Mouse (Mus musculus): Measurements from ENCODE around the gene Bcl11b.

The Bcl11b gene

GRCm38 (mm10) chr12:107934831-107935437 lies 68.5 kb downstream of the Bcl11b start:
- in situ Hi-C loops (cut with MboI): no loop called here

GRCm38 (mm10) chr12:107932140-107932539 lies 71.3 kb downstream of the Bcl11b start:
- in situ Hi-C loops (cut with MboI): no loop called here

GRCm38 (mm10) chr12:107931476-107931875 lies 71.9 kb downstream of the Bcl11b start:
- in situ Hi-C loops (cut with MboI): no loop called here

GRCm38 (mm10) chr12:107930611-107931350 lies 72.6 kb downstream of the Bcl11b start:
- in situ Hi-C loops (cut with MboI): no loop called here

- in situ Hi-C loops (cut with MboI): no loop called here
Measured at GRCm38 (mm10) chr12:107928905-107929304, 74.5 kb downstream of the Bcl11b start.

- in situ Hi-C loops (cut with MboI): no loop called here
Measured at GRCm38 (mm10) chr12:107928464-107928901, 74.9 kb downstream of the Bcl11b start.

GRCm38 (mm10) chr12:107927961-107928431 lies 75.4 kb downstream of the Bcl11b start:
- in situ Hi-C loops (cut with MboI): no loop called here

- in situ Hi-C loops (cut with MboI): no loop called here
Measured at GRCm38 (mm10) chr12:107926074-107926855, 77.1 kb downstream of the Bcl11b start.

- in situ Hi-C loops (cut with MboI): no loop called here
Measured at GRCm38 (mm10) chr12:107924696-107925095, 78.7 kb downstream of the Bcl11b start.

- in situ Hi-C loops (cut with MboI): no loop called here
Measured at GRCm38 (mm10) chr12:107923963-107924362, 79.4 kb downstream of the Bcl11b start.

- in situ Hi-C loops (cut with MboI): no loop called here
Measured at GRCm38 (mm10) chr12:107922180-107922579, 81.2 kb downstream of the Bcl11b start.

- in situ Hi-C loops (cut with MboI): no loop called here
Measured at GRCm38 (mm10) chr12:107921566-107921965, 81.8 kb downstream of the Bcl11b start.

GRCm38 (mm10) chr12:107921154-107921553 lies 82.2 kb downstream of the Bcl11b start:
- in situ Hi-C loops (cut with MboI): no loop called here

GRCm38 (mm10) chr12:107920716-107921115 lies 82.7 kb downstream of the Bcl11b start:
- in situ Hi-C loops (cut with MboI): no loop called here

GRCm38 (mm10) chr12:107920076-107920475 lies 83.3 kb downstream of the Bcl11b start:
- in situ Hi-C loops (cut with MboI): no loop called here

- in situ Hi-C loops (cut with MboI): no loop called here
Measured at GRCm38 (mm10) chr12:107918779-107919178, 84.6 kb downstream of the Bcl11b start.

GRCm38 (mm10) chr12:107916008-107916407 lies 87.4 kb downstream of the Bcl11b start:
- in situ Hi-C loops (cut with MboI): no loop called here

- in situ Hi-C loops (cut with MboI): no loop called here
Measured at GRCm38 (mm10) chr12:107915396-107915795, 88.0 kb downstream of the Bcl11b start.

- in situ Hi-C loops (cut with MboI): no loop called here
Measured at GRCm38 (mm10) chr12:107908826-107909225, 94.6 kb downstream of the Bcl11b start.

- in situ Hi-C loops (cut with MboI): no loop called here
Measured at GRCm38 (mm10) chr12:107905333-107905732, 98.1 kb downstream of the Bcl11b start.

GRCm38 (mm10) chr12:107904457-107904856 lies 98.9 kb downstream of the Bcl11b start:
- in situ Hi-C loops (cut with MboI): no loop called here

GRCm38 (mm10) chr12:107903949-107904348 lies 99.5 kb downstream of the Bcl11b start:
- in situ Hi-C loops (cut with MboI): no loop called here

Measured in mature B cell (primary cell).